Mouse (Mus musculus): ENCODE measurements around the gene Pla2g4b. TPM values are rescaled to one million over a fixed set of nuclear protein-coding genes. Genes with fewer than 3 reads are reported as not detected.

Gene Pla2g4b
- polyA plus RNA-seq (2012; rRNA removed) = 0.97 and 1.5 TPM in 2 replicates

DNA sequence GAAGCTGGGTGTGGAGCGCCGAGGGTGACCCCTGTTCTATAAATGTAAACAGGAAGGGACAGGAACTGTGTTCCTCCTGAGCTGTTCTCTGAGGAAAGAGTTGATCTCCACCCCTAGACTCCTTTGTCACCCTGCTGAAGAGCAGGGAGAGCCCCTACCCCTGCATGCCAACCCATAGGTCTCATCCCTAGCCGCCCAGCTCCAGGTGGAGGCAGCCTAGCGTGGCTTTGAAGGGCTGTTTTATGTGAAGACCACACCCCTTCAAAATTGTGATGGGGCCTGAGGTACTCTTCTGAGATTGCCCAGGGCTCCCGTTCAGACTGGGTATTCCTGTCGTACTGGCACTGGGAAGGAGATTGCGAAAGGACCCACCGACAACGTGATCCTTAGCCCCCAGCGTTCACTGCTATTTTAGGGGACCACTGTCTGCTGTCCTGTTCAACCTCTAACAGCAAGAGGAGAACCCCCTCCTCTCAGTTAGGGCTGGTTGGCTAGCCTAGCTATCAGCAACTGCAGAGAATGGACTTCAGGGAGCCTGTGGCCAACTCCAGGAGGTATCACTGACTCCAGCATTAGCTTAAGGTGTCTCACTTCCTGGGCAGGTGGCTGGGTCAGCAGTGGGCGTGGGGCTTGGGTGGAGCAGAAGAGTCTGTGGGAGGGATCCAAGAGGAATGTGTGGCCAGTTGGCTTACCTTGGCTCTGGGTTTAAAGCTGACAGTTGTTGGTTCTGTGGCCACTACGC lies at the start of gene Pla2g4b:
Pla2g4b (plus strand) TSS at position 692 of the 742 bp plus-strand sequence.

GRCm38 (mm10) chr2:120026984-120027949 lies 6.0 kb upstream of the Pla2g4b start, which contains the start of the genes Jmjd7 and Gm28042:
Gene Jmjd7 (plus strand): TSS chr2:120027483.
Gene Gm28042 (plus strand): TSS chr2:120027493.

Other genes starting within 250 kb of the Pla2g4b start
- gene Rpap1, start 245.9 kb upstream of the Pla2g4b start, polyA plus RNA-seq (2012; rRNA removed) = 3.9 and 4.5 TPM in 2 replicates
- 0.56 and 0.59 TPM in 2 replicates for gene Tyro3, start 235.7 kb upstream of the Pla2g4b start, polyA plus RNA-seq (2012; rRNA removed)
- gene Mga, start 136.2 kb upstream of the Pla2g4b start, polyA plus RNA-seq (2012; rRNA removed) = 3.9 and 4.1 TPM in 2 replicates
- 1.5 and 1.6 TPM in 2 replicates for gene Mapkbp1, start 60.7 kb upstream of the Pla2g4b start, polyA plus RNA-seq (2012; rRNA removed)
- gene Jmjd7, start 5.9 kb upstream of the Pla2g4b start, polyA plus RNA-seq (2012; rRNA removed) = 4.0 and 4.3 TPM in 2 replicates
- 1.1 and 1.2 TPM in 2 replicates for gene Gm28042, start 5.9 kb upstream of the Pla2g4b start, polyA plus RNA-seq (2012; rRNA removed)
- gene Ehd4, start 121.2 kb downstream of the Pla2g4b start, polyA plus RNA-seq (2012; rRNA removed) = 8.3 and 8.7 TPM in 2 replicates
- 0.01 TPM in 1 of 2 replicates, not detected in the other for gene Pla2g4e, start 211.9 kb downstream of the Pla2g4b start, polyA plus RNA-seq (2012; rRNA removed)